Mouse (Mus musculus): ENCODE data around the gene Wdr59.

Wdr59 gene

DNA sequence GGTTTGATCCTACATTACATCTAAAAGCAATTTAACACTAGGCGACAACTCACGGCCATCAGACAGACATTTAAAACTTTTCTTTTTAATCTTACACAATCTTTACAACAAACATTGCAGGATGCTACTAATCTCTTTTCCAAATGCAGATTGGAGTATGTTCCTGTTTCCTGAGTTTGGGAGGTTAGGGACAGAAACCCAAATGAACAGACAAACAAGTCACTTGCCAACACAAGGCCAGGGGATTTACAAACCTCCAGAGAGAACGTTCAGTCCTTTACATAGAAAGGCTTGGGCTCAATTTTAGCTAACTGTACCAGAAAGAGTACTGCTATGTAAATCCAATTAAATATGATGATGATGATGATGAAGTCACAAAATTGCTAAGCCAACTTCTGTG, 28.7 kb downstream of the Wdr59 start:
- WGBS: 93% methylated on average over 3 of the region's 3 CpGs

DNA sequence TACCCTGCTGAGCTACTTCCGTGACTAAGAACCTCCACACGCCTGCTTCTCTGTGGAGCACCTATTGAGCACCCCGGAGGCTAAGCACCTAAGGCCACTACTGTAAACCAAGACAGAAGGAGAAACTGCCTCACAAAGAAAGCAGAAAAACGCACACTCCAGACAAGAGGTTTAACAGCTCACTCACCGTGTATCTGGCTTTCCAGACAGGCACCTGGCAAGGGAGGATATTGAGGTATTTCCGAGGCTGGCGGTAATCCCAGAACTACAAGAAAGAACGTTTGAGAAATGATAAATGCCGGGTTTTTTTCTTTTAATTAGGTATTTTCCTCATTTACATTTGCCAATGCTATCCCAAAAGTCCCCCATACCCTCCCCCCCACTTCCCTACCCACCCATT, 29.4 kb downstream of the Wdr59 start:
- WGBS: 73% methylated on average over 9 of the region's 9 CpGs

- 50% methylated on average over 7 of the region's 7 CpGs for WGBS
Observed at GRCm38 (mm10) chr8:111491191-111491590, 30.7 kb downstream of the Wdr59 start.

- 84% methylated on average over 10 of the region's 10 CpGs for WGBS
Observed at GRCm38 (mm10) chr8:111490034-111490591, 31.8 kb downstream of the Wdr59 start.

DNA sequence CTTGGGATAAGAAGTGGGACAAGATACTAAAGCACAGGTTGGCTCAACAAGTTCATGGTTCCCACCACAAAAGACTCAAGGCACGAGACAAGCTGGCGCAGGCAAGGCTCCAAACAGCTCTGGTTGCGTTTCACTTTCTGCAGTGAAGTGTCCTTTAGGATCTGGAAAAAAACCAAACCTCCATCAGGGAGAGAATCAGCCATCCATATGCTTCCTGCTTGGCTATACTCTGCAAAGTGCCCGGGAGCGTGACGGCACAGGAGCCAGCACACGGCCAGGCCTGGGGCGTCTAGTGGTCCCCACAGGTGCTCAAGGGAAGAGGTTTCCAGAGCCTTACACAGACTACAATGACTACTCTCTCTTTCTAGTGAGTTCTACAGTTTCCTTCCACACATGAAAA, 41.2 kb downstream of the Wdr59 start:
- WGBS: 62% methylated on average over 8 of the region's 8 CpGs

DNA sequence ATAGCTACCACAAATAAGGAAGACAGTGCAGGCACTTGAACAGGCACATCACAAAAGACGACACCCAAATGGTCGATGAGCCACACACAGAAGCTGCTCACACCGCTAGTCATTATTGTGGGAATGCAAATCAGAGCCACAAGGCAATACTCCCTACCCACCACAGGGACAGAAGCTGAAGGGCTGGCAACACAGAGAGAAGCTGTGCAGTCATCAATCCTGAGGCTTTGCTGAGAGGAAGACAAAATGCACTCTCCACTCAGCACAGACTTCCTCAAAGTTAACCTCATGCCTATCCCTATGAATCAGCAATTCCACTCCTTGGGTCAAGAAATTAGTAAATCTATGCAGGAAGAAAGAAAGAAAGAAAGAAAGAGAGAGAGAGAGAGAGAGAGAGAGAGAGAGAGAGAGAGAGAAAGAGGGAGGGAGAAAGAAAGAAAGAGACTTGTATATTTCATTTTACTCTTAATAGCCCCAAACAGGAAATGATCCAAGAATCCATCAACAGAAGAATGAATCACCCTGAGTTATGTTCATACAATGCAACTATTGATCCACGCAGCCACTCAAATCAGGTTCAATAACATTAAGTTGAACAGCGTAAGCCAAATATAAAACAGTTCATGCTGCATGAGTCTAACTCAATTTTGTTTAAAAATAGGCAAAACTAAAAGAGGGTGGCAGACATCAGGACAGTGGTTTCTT, 44.0 kb downstream of the Wdr59 start:
- 61% methylated on average over 5 of the region's 5 CpGs for WGBS

DNA sequence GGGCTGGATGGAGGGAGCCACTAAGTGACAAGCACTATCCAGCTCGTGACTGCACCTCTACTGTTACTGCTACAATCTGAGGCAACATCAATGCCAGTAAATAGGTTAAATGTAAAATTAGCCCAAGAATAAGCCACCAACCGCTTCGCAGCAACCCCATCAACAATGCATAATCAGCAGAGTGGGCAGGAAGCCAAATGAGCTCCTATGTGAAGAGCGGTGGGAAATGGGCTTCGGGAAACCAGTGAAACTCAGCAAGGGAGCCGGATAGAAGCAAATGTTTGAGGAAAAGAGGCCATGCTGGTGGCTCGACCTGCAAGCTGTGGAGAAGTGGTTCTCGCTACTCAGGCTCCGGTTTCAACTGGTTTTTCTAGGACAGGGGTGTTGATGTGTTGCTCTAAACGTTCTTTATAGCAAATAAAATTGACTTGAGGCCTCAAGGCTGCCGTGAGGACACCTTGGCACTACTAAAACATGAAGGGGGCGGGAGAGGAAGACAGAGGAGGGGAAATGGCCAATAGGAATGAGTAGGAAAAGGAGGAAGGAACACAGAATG, 50.3 kb downstream of the Wdr59 start:
- WGBS: 69% methylated on average over 12 of the region's 12 CpGs

DNA sequence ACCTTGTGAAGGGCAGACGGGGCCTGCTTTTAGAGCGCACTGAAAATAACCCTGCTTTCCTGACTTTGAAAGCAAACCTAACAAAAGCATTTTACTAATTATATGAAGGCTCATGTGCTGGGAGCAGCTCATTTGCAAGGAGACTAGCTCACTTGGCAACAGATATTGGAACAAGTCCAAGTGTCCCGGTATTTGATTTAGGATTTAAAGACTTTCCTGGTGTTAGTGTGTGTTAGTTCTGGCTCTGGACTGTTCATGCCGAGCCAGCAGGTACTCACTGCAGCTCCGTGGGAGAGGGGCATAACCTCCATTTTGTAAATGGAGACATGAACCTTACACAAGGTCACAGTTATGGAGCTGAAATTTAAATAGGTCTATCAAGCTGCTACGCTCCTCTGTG, 52.9 kb downstream of the Wdr59 start:
- 31% methylated on average over 6 of the region's 6 CpGs for WGBS

DNA sequence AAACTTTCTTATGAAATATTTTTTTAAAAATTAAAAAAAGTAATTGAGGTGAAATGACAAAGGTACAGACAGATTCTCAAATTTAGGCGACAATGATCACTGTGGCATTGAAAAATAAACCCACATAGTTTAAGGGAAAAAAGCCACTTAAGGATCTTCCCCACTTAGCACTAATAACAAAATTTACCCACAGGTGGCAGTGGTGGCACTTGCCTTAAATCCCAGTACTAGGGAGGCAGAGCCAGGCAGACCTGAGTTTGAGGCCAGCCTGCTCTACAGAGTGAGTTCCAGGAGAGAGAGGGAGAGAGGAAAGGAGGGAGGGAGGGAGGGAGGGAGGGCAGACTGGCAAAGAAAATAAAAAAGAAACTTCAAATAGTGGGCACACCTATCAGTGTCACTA, 56.6 kb downstream of the Wdr59 start:
- WGBS: 91% methylated on average over 1 of the region's 1 CpGs

GRCm38 (mm10) chr8:111464526-111464925, 57.4 kb downstream of the Wdr59 start:
- WGBS: 61% methylated on average over 4 of the region's 4 CpGs

- WGBS: 67% methylated on average over 4 of the region's 4 CpGs
Observed at GRCm38 (mm10) chr8:111449671-111450070, 72.2 kb downstream of the Wdr59 start.

DNA sequence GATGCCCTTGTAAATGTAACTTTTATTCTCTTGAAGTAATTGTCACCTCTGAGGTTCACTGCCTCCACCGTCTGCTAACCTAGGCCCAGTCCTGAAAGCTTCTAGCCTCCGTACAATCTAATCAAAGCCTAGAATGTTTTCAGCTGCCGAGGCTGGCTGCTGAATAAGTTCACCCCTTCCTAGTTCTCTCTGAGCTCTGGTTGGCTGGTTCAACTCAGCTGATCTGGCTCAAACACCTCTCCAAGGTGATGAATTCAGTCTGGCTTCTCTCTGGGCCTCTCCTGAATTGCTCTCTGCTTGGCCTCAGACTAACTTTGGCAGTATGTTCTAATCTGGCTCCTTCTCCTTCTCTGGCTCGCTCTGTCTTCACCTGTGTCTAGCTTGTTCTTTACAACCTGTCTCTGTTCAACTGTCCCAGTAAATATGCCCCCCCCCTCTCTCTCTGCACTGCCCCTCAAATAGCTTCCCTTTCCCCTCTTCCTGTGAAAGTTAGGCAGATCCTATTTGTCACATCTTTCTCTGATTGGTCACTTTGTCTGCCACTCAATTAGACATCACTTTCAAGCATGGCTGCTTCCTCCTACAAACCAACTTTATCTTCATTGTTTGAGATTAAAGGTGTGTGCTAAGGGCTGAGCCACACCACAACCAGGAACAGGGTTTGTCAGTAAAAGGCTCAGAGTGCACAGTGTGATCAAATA, 75.8 kb downstream of the Wdr59 start:
- 73% methylated on average over 4 of the region's 4 CpGs for WGBS

- WGBS: 93% methylated on average over 18 of the region's 18 CpGs
Observed at GRCm38 (mm10) chr8:111445558-111445957, 76.3 kb downstream of the Wdr59 start.

DNA sequence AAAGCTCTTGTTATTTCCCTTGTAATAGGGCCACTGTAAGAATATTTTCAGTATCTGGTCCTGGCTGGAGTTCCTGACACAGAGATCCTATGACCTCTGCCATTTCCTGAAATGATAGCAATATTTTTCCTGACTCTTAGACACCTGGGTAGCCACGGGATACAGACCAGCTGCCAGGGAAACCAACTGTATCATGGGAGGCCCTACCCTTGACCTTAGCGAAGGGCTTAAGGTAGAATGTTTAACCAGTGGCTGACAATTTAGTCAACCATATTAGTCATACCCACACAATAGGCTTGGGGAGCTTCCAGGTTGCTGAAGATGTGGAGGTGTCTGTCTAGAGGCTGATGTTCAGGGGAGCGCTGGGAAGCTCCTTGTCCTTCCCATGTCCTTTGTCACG, 77.6 kb downstream of the Wdr59 start:
- WGBS: 81% methylated on average over 4 of the region's 4 CpGs

- 15% methylated on average over 9 of the region's 9 CpGs for WGBS
Observed at GRCm38 (mm10) chr8:111439189-111439588, 82.7 kb downstream of the Wdr59 start.

- WGBS: 80% methylated on average over 11 of the region's 11 CpGs
Observed at GRCm38 (mm10) chr8:111435071-111435828, 86.6 kb downstream of the Wdr59 start.

DNA sequence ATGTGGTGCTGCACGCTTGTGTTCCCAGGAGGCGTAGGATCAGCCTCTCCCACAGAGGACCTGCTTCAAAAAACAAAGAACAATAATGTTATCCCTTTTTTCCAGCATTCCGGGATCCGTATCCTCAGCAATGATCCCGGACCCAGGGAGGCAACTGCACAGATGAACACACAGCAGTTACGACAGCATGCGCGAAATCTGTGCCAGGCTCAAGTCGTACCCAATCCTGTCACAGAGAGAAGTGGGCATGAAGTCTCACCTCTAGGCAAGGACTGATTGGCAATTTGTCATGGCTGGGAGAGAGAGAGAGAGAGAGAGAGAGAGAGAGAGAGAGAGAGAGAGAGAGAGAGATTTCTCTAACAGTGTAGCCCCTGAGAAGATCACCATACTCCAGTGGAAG, 97.2 kb downstream of the Wdr59 start:
- WGBS: 91% methylated on average over 9 of the region's 9 CpGs

- WGBS: 84% methylated on average over 11 of the region's 11 CpGs
Observed at GRCm38 (mm10) chr8:111424181-111424580, 97.7 kb downstream of the Wdr59 start.

DNA sequence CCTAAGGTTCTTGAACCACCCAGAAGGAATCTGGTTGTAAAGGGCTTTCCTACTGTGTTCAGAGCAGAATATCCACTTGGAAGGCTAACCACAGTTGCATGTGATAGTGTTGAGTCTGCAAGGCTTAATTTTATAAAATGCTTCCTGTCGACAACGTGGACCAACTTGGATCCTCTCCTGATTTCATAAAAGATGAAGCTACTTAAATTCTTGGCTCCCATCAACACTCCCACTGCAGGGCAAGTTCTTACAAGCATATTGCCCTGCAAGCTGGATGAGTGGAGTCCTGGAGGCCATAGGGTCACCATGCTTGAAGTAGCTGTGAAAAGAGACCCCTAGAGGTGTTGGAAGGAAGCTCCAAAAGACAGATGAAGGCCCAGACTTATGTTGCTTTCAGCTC, 99.3 kb downstream of the Wdr59 start:
- 50% methylated on average over 2 of the region's 2 CpGs for WGBS

- WGBS: 83% methylated on average over 3 of the region's 3 CpGs
Observed at GRCm38 (mm10) chr8:111419171-111419570, 102.7 kb downstream of the Wdr59 start.

DNA sequence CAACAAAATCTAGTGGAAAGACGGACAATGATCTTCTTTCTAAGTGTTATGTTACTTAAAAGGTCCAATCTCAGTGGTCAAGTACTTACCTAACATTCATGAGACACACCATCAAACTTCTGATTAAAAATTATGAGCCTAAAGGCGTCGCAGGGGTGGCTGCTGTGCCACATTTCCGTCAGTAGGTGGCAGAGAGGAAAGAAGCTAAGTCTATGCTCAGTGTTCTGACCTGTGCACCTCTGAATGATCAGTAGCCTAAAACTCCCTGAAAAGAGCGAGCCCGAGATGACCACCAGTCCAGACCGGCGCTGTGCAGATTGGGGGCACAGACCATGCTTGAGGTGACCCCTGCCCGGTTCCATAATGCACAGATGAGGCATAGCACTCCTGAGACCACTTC, 103.3 kb downstream of the Wdr59 start:
- WGBS: 35% methylated on average over 9 of the region's 9 CpGs

DNA sequence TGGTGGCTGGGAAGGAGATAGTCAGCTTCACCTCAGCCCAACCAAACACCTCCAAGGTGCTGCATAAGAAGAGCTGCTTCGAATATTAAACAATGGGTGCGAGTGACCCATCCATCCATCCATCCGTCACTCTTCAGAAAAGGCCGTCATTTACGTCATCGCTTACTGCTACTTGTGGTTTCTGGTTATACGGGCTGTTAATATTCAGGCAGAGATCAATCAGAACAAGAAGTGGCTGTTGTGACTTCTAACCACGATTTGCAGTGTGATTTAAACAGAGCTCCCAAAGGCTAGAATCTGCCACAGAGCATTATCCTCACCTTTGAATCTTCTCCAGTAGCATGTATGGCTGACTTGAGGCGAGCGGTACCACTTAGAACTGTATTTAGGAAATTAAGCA, 104.7 kb downstream of the Wdr59 start:
- 84% methylated on average over 10 of the region's 10 CpGs for WGBS

Measured in cerebral cortex, adult 2 months (tissue).